Mouse (Mus musculus) limb, embryonic 14.5 days (tissue): ENCODE data around the gene Lman2l. TPM values are rescaled to one million over a fixed set of nuclear protein-coding genes. Genes with fewer than 3 reads are reported as not detected.

ENCODE experiments used
- ATAC-seq: fragments of 200-750 bp; cut with Nextera tagmentation; 2 replicates; pipeline ENCODE4 v1.8.0; 2017; ENCODE audit warnings: low read depth, moderate number of reproducible peaks, moderate TSS enrichment; ENCODE audit not compliant: low FRiP score
- DNase-seq: peaks from one replicate; pipeline ENCODE4 v3.0.0-alpha.2; 2015; ENCODE audit warnings: low spot score
- H3K27ac ChIP-seq: fragments of 300-500 bp; sonication (generic); replicated peaks from 2 replicates; pipeline ENCODE4 v1.5.1; 2014; ENCODE audit warnings: low read depth, mild to moderate bottlenecking, low read length, moderate library complexity, mixed read lengths
- H3K27me3 ChIP-seq: fragments of 300-500 bp; sonication (generic); 2 replicates; pipeline ENCODE4 v1.6.1; 2014; ENCODE audit warnings: low read length, mixed read lengths; ENCODE audit not compliant: control insufficient read depth, insufficient read depth
- H3K36me3 ChIP-seq: fragments of 300-500 bp; sonication (generic); 2 replicates; pipeline ENCODE4 v1.6.1; 2014; ENCODE audit warnings: mild to moderate bottlenecking, low read length, moderate library complexity, mixed read lengths; ENCODE audit not compliant: control insufficient read depth, insufficient read depth
- H3K4me1 ChIP-seq: fragments of 300-500 bp; sonication (generic); 2 replicates; pipeline ENCODE4 v1.6.1; 2014; ENCODE audit warnings: antibody characterized with exemption, low read length, mixed read lengths; ENCODE audit not compliant: control insufficient read depth, insufficient read depth
- H3K4me2 ChIP-seq: fragments of 300-500 bp; sonication (generic); replicated peaks from 2 replicates; pipeline ENCODE4 v1.6.1; 2014; ENCODE audit warnings: low read depth, mild to moderate bottlenecking, low read length, moderate library complexity; ENCODE audit not compliant: severe bottlenecking
- H3K4me3 ChIP-seq: fragments of 300-500 bp; sonication (generic); replicated peaks from 2 replicates; pipeline ENCODE4 v1.5.1; 2014; ENCODE audit warnings: low read length
- H3K9ac ChIP-seq: fragments of 300-500 bp; sonication (generic); 2 replicates; pipeline ENCODE4 v1.6.1; 2014; ENCODE audit warnings: mild to moderate bottlenecking, low read depth, low read length, moderate library complexity; ENCODE audit not compliant: severe bottlenecking
- H3K9me3 ChIP-seq: fragments of 300-500 bp; sonication (generic); 2 replicates; pipeline ENCODE4 v1.6.1; 2016; ENCODE audit warnings: low read length; ENCODE audit not compliant: control insufficient read depth
- POLR2A ChIP-seq: fragments of 200-500 bp; IDR thresholded peaks from 2 replicates; pipeline ENCODE4 v1.8.0; 2012; ENCODE audit warnings: inconsistent platforms, mild to moderate bottlenecking, moderate library complexity, borderline replicate concordance; ENCODE audit not compliant: insufficient read depth, insufficient read length; ENCODE audit errors: extremely low read depth
- WGBS: fragments of 180-500 bp; shearing (Covaris S2); extraction: QIAGEN DNeasy Blood & Tissue Kit; methylation state at CpG from one replicate; pipeline ENCODE4 v1.1.7; 2014; 5-methylcytosine and 5-hydroxymethylcytosine counted together
- polyA plus RNA-seq, 2 experiments: library from polyadenylated mRNA; depleted of rRNA in 1 of 2; stranded (reverse) in 1 of 2; unstranded in 1 of 2; fragments of >200 nt; fragmentation: Nextera tagmentation in 1 of 2; extraction: Ambion mirVana in 1 of 2; gene quantifications; 2 replicates each; pipeline versions ENCODE4 v1.2.1 to v1.2.3; 2012 to 2014

Gene Lman2l
- polyA plus RNA-seq, 2 experiments = 26.7 to 32.2 TPM

DNA sequence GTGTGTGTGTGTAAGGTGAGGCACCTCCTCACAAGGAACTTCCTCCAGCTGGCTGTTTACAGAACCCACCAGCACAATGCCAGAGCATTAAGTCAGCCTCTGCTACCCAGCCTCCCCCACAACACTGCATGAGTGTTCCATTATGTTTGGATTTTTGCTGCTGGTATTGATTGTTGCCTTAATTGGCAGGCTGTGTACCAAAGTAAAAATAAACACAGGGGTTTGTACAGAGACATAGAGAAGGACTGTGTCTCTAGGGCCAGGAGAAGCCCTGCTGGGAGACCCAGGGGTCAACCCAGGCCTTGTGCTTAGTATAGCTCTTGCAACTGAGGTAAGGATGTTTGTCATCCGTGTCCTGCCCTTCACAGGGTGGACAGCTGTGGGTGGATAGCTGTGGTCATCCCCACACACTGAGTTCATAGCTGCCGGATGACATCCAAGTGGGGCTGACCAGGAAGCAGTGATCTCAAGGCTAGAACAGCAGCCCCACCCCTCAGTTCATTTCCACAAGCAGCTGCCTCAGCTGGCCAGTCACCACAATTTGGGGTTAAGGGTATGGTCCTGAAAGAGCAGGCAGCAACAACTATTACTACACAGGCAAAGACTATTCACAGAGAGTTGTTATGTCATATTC is 24.9 kb upstream of the Lman2l start:
- WGBS = 42% methylated on average over 2 of the region's 2 CpGs
- no peak overlapping the region for H3K27ac ChIP-seq

DNA sequence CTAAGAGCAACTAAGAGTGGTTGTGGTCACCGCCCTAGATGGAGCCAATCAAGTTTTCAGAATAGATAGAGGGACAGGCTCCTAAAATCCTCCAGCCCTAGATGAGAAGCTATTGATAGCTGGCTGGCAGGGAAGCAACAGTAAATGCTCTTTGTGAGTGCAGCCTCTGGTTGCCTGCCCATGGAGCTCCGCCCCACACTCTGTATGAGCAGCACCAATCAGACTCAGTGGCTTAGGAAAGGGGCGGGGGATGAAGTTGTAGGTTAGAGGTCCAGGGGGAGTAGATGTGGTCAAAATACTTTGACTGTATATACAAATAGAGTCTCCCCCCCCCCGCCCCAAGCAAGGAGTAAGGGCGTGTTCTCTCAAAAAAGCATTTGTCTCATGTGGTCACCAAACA is 22.4 kb upstream of the Lman2l start:
- no peak overlapping the region for H3K4me3 ChIP-seq
- no peak overlapping the region for H3K27ac ChIP-seq
- DNase-seq = no peak
- TF ChIP-seq POLR2A = no peak
- peaks cover 4% of the 10 kb centered on the region for H3K4me1 ChIP-seq
- no peaks in the 10 kb centered on the region for H3K9me3 ChIP-seq
- 44% methylated on average over 5 of the region's 5 CpGs for WGBS
- H3K4me2 ChIP-seq = no peak overlapping the region
- no peaks in the 10 kb centered on the region for H3K36me3 ChIP-seq
- no peak for ATAC-seq
- H3K27me3 ChIP-seq = no peaks in the 10 kb centered on the region
- H3K9ac ChIP-seq = no peak overlapping the region

More for the DNA sequence above, 24.9 kb upstream of the Lman2l start:
- no peak for DNase-seq
- no peak overlapping the region for H3K4me2 ChIP-seq
- peaks cover 29% of the 10 kb centered on the region for H3K4me1 ChIP-seq
- no peak overlapping the region for H3K9ac ChIP-seq
- no peak overlapping the region for H3K4me3 ChIP-seq
- H3K9me3 ChIP-seq = no peaks in the 10 kb centered on the region
- no peak for TF ChIP-seq POLR2A
- no peaks in the 10 kb centered on the region for H3K36me3 ChIP-seq
- no peak for ATAC-seq
- no peaks in the 10 kb centered on the region for H3K27me3 ChIP-seq

DNA sequence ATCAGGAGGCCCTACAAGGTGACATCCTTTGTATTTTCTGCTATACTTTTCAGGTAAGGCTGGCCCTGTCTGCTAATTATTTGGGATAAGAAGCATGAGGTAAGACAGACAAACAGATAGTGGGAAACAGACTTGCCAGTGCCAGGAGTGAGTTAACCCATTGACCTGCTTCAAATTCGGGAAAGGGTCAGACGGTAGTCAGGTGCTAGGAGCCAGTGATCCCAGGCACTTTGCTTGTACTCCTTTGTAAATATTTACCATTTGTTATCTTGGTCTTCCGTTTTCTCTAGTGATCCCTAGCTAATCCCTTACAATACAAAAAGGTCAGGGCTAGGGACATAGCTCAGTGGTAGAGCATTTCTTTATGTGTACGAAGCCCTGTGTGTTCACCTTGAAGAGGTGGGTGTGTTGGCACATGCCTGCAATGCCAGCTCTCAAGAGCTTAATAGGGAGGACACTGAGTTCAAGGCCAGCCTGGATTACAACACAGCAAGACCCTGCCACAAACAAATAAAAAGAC is 20.6 kb upstream of the Lman2l start:
- DNase-seq (no peak), ATAC-seq (no peak)
- no peak for TF ChIP-seq POLR2A
- Histone ChIP-seq H3K4me2 (no peak overlapping the region), H3K36me3 (no peaks in the 10 kb centered on the region), H3K9me3 (no peaks in the 10 kb centered on the region), H3K27ac (no peak overlapping the region), H3K27me3 (no peaks in the 10 kb centered on the region), H3K4me1 (no peaks in the 10 kb centered on the region), H3K9ac (no peak overlapping the region), H3K4me3 (no peak overlapping the region)
- 72% methylated on average over 4 of the region's 4 CpGs for WGBS

DNA sequence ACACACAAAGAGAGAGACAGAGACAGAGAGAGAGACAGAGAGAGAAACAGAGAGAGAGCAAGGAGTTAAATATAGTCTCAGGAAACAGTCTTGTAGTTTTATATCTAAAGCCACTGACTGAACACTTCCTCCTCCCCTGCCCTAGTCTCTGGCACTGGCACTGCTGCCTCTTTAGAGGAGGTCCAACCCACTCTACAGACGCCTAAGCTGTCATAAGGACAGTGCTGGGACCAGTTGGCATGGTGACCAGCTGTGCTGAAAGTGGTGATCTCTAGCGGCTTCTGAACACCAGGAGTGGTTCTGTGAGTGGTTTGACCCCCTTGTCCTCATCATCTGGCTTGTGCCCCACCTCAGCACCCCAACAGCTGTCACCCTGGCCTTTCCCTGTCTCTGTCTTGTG is 16.8 kb upstream of the Lman2l start:
- H3K27ac ChIP-seq = no peak overlapping the region
- no peaks in the 10 kb centered on the region for H3K27me3 ChIP-seq
- H3K9me3 ChIP-seq = no peaks in the 10 kb centered on the region
- H3K36me3 ChIP-seq = no peaks in the 10 kb centered on the region
- no peak overlapping the region for H3K4me3 ChIP-seq
- ATAC-seq = no peak
- H3K4me2 ChIP-seq = no peak overlapping the region
- TF ChIP-seq POLR2A = no peak
- H3K4me1 ChIP-seq = 0 out of 2 replicates have a peak, but pooled peaks cover 2% of the 10 kb centered on the region
- no peak for DNase-seq
- no peak overlapping the region for H3K9ac ChIP-seq
- 38% methylated on average over 2 of the region's 2 CpGs for WGBS

DNA sequence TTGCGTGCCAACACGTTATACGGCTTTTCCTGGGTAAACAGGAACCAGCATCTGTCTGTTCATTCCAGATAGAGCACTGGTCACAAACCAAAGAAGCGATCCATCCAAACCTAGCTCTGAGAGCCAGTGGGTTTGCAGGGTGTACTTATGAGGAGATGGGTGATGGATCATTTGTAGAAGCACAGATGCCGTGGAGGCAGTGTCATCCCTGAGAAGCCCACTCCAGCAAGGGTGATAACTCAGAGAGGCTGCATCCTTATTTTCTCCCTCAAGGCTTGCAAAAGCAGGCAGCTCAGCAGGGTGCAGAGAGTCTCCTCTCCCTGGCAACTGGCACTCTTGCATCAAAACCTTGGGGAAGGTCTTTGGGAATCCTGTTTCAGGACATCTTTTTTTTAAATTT is 13.1 kb upstream of the Lman2l start:
- Histone ChIP-seq H3K9me3 (no peaks in the 10 kb centered on the region), H3K4me2 (no peak overlapping the region), H3K27ac (no peak overlapping the region), H3K27me3 (no peaks in the 10 kb centered on the region), H3K9ac (no peak overlapping the region), H3K36me3 (no peaks in the 10 kb centered on the region), H3K4me3 (no peak overlapping the region), H3K4me1 (0 out of 2 replicates have a peak, but pooled peaks cover 2% of the 10 kb centered on the region)
- DNase-seq (no peak), ATAC-seq (no peak)
- no peak for TF ChIP-seq POLR2A
- WGBS = 84% methylated on average over 5 of the region's 5 CpGs
